Mouse (Mus musculus) spleen, adult 10 weeks (tissue): Measurements from ENCODE around the gene Vmn1r63. TPM values are rescaled to one million over a fixed set of nuclear protein-coding genes. Genes with fewer than 3 reads are reported as not detected.

ENCODE experiments used
- polyA plus RNA-seq: library from polyadenylated mRNA; stranded (reverse); fragments of 350-450 nt; fragmentation: Illumina TruSeq; extraction: RNeasy Lipid Tissue Mini Kit (QIAGEN cat#74804); gene quantifications from one replicate; pipeline ENCODE4 v1.2.3, GENCODE M21; 2015; ENCODE audit warnings: low replicate concordance; ENCODE audit not compliant: insufficient read depth

The Vmn1r63 gene
- polyA plus RNA-seq = not detected

DNA sequence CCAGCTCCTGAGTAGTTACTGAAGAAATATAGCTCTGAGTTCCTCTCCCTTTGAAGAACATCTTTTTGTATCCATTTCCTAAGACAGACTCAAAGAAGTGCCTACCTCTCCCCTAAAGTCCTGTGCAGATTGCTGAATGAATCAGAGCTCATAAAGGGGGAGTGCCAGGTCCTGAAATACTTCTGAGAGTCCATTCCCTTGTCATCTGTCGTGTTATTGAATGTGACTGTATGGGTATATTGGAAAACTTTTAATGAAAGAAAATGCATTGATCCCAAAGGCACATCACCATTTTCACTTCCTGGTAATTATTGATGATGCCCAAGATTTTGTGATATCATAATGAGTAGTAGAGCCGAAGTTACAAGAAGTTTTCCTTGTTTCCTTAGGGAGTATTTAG, at the start of gene Vmn1r63:
TSS of gene Vmn1r63 (minus strand) at position 101 of the 400 bp plus-strand sequence.

Other genes starting within 250 kb of the Vmn1r63 start
- not detected for gene Vmn1r61, start 192.2 kb downstream of the Vmn1r63 start, polyA plus RNA-seq
- not detected for gene Vmn1r62, start 131.8 kb downstream of the Vmn1r63 start, polyA plus RNA-seq
- not detected for gene Vmn1r64, start 79.1 kb upstream of the Vmn1r63 start, polyA plus RNA-seq
- not detected for gene Vmn1r65, start 205.6 kb upstream of the Vmn1r63 start, polyA plus RNA-seq
- not detected for gene Nlrp4c, start 239.7 kb upstream of the Vmn1r63 start, polyA plus RNA-seq